Mouse (Mus musculus) limb, embryonic 15.5 days (tissue): Measurements from ENCODE around the gene Mast4. TPM values are rescaled to one million over a fixed set of nuclear protein-coding genes. Genes with fewer than 3 reads are reported as not detected.

Source experiments
- ATAC-seq: fragments of 200-750 bp; cut with Nextera tagmentation; 2 replicates; pipeline ENCODE4 v1.8.0; 2017; ENCODE audit warnings: low read depth, moderate TSS enrichment; ENCODE audit not compliant: insufficient number of reproducible peaks, low FRiP score, low TSS enrichment
- H3K27ac ChIP-seq: fragments of 300-500 bp; sonication (generic); 2 replicates; pipeline ENCODE4 v1.5.1; 2015; ENCODE audit warnings: moderate library complexity, mild to moderate bottlenecking, inconsistent platforms
- H3K27me3 ChIP-seq: fragments of 300-500 bp; sonication (generic); 2 replicates; pipeline ENCODE4 v1.6.1; 2015; ENCODE audit warnings: inconsistent platforms
- H3K36me3 ChIP-seq: fragments of 300-500 bp; sonication (generic); 2 replicates; pipeline ENCODE4 v1.6.1; 2015; ENCODE audit warnings: inconsistent platforms
- H3K4me1 ChIP-seq: fragments of 300-500 bp; sonication (generic); 2 replicates; pipeline ENCODE4 v1.6.1; 2015; ENCODE audit warnings: inconsistent platforms
- H3K4me2 ChIP-seq: fragments of 300-500 bp; sonication (generic); 2 replicates; pipeline ENCODE4 v1.6.1; 2015; ENCODE audit warnings: mild to moderate bottlenecking, inconsistent platforms
- H3K4me3 ChIP-seq: fragments of 300-500 bp; sonication (generic); 2 replicates; pipeline ENCODE4 v1.5.1; 2015; ENCODE audit warnings: mild to moderate bottlenecking, inconsistent platforms
- H3K9ac ChIP-seq: fragments of 300-500 bp; sonication (generic); 2 replicates; pipeline ENCODE4 v1.6.1; 2015; ENCODE audit warnings: inconsistent platforms
- H3K9me3 ChIP-seq: fragments of 300-500 bp; sonication (generic); 2 replicates; pipeline ENCODE4 v1.6.1; 2016; ENCODE audit warnings: inconsistent platforms
- WGBS: fragments of 180-500 bp; shearing (Covaris S2); methylation state at CpG from one replicate; pipeline ENCODE4 v1.1.7; 2015; 5-methylcytosine and 5-hydroxymethylcytosine counted together
- polyA plus RNA-seq: library from polyadenylated mRNA; unstranded; fragments of >200 nt; fragmentation: Nextera tagmentation; extraction: Ambion mirVana; gene quantifications from 2 replicates; pipeline ENCODE4 v1.2.1, GENCODE M21; 2015

Mast4 gene
- polyA plus RNA-seq, 1 experiment from 2014 or later, result 26.3 TPM

GRCm38 (mm10) chr13:102887534-102887933 lies 446.8 kb downstream of the Mast4 start:
- Histone ChIP-seq H3K9me3 (no peaks in the 10 kb centered on the region), H3K27me3 (no peaks in the 10 kb centered on the region), H3K27ac (no peak overlapping the region), H3K4me3 (no peak overlapping the region), H3K4me2 (no peak overlapping the region), H3K4me1 (peaks cover 5% of the 10 kb centered on the region; the same call in 1 of the 2 replicates), H3K36me3 (no peaks in the 10 kb centered on the region), H3K9ac (no peak overlapping the region)
- WGBS, result 95% methylated on average over 13 of the region's 13 CpGs
- no peak for ATAC-seq

DNA sequence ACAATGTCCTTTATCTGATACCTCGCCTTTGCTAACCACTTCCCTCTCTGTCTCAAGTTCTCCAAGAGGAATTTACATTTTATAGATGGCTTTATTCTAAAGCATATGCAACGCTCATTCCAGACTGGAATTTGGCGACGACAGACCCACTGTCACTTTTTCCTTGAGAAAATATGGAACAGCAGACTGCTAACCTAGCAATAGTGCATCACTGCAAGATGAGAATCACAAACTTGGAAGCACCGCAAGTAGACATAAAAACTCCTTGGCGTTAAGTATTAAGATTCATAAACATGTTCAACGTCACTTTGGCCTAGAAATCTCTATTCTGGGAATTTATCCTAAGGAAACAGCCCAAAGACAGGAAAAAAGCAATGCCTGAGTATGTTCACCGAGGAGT lies 447.5 kb downstream of the Mast4 start:
- no peaks in the 10 kb centered on the region for H3K36me3 ChIP-seq
- H3K4me2 ChIP-seq, result no peak overlapping the region
- no peaks in the 10 kb centered on the region for H3K9me3 ChIP-seq
- no peak overlapping the region for H3K27ac ChIP-seq
- peaks cover 5% of the 10 kb centered on the region; the same call in 1 of the 2 replicates for H3K4me1 ChIP-seq
- no peak overlapping the region for H3K9ac ChIP-seq
- H3K4me3 ChIP-seq, result no peak overlapping the region
- no peaks in the 10 kb centered on the region for H3K27me3 ChIP-seq
- WGBS, result 56% methylated on average over 8 of the region's 8 CpGs
- ATAC-seq, result no peak

DNA sequence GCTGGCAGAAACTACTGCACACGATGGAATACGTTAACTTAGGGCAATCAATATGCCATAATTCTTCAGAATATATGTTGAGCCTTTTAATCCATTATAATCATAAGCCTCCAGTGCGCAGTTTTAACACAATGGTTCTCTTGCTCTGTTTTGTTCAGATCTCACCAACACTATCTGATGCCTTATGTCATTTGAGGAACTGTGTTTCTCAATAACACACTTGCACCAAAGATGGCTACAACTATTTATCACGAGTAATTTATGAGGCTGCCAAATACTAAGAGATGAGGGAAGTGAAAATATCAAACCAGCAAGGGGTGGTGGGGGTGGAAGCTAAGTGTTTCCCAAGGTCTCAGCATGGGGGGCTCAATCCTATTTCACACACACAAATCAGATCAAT lies 448.1 kb downstream of the Mast4 start:
- Histone ChIP-seq H3K4me2 (no peak overlapping the region), H3K36me3 (no peaks in the 10 kb centered on the region), H3K27me3 (no peaks in the 10 kb centered on the region), H3K27ac (no peak overlapping the region), H3K4me3 (no peak overlapping the region), H3K4me1 (peaks cover 5% of the 10 kb centered on the region; the same call in 1 of the 2 replicates), H3K9ac (no peak overlapping the region), H3K9me3 (no peaks in the 10 kb centered on the region)
- no peak for ATAC-seq
- WGBS, result 82% methylated on average over 4 of the region's 4 CpGs

- no peak overlapping the region for H3K9ac ChIP-seq
- H3K27me3 ChIP-seq, result no peaks in the 10 kb centered on the region
- no peaks in the 10 kb centered on the region for H3K36me3 ChIP-seq
- no peak overlapping the region for H3K27ac ChIP-seq
- no peak overlapping the region for H3K4me2 ChIP-seq
- 85% methylated on average over 7 of the region's 7 CpGs for WGBS
- H3K4me1 ChIP-seq, result peaks cover 12% of the 10 kb centered on the region; the same call in 1 of the 2 replicates
- ATAC-seq, result no peak
- no peak overlapping the region for H3K4me3 ChIP-seq
- no peaks in the 10 kb centered on the region for H3K9me3 ChIP-seq
Measured at GRCm38 (mm10) chr13:102880381-102881076, 453.8 kb downstream of the Mast4 start.

- Histone ChIP-seq H3K4me3 (no peak overlapping the region), H3K27ac (no peak overlapping the region), H3K9ac (no peak overlapping the region), H3K36me3 (no peaks in the 10 kb centered on the region), H3K27me3 (no peaks in the 10 kb centered on the region), H3K9me3 (no peaks in the 10 kb centered on the region), H3K4me2 (no peak overlapping the region), H3K4me1 (peaks cover 21% of the 10 kb centered on the region)
- no peak for ATAC-seq
- WGBS, result 59% methylated on average over 6 of the region's 6 CpGs
Measured at GRCm38 (mm10) chr13:102878631-102879030, 455.7 kb downstream of the Mast4 start.

DNA sequence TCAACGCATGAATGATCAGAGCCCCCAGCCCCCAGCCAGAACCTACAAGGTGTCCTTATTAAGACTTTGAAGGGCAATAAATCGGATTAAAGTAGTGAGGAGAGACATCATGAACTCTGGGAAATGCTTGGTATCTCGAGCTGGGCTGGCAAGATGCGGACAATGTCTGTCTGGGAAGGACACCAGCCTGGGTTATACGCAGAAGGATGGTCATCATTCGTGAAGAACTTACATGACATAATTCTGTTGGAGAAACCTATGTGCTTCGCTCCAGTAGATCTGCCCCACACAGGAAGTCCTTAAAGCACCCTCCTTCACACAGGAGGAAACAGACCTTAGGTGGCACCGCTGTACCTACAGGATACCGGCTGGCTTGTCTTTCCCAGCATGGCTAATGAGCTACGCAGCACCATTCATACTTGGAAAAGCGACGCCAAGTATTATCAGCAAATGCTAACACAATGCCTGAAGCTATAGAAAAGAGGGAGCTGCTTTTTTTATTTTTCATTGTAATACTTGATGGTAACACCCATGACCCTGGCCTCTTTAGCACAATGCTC lies 456.5 kb downstream of the Mast4 start:
- Histone ChIP-seq H3K36me3 (no peaks in the 10 kb centered on the region), H3K4me1 (peaks cover 26% of the 10 kb centered on the region), H3K27ac (no peak overlapping the region), H3K4me2 (no peak overlapping the region), H3K9me3 (no peaks in the 10 kb centered on the region), H3K9ac (no peak overlapping the region), H3K4me3 (no peak overlapping the region), H3K27me3 (no peaks in the 10 kb centered on the region)
- ATAC-seq, result no peak
- 84% methylated on average over 12 of the region's 12 CpGs for WGBS

DNA sequence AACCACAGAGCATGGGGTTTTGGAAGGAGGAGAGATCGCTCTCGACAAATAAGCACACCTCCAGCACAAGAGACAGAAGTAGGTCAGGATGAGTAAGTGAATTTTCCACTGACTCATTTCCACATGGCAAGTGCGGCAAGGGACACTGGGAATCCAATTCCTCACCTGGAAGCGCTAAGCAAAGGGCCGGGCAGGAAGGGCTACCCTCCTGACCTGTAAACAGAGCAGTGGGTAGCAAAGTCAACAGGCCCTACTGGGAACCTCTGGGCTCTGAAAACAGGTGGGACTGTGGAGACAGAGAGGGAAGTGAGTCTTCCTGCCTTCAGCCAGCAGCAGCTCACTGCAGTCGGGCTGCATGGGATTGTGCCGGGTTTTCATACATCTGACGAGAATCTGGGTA lies 457.1 kb downstream of the Mast4 start:
- Histone ChIP-seq H3K27me3 (no peaks in the 10 kb centered on the region), H3K4me2 (no peak overlapping the region), H3K4me3 (no peak overlapping the region), H3K9me3 (no peaks in the 10 kb centered on the region), H3K4me1 (peaks cover 26% of the 10 kb centered on the region), H3K9ac (no peak overlapping the region), H3K36me3 (no peaks in the 10 kb centered on the region), H3K27ac (no peak overlapping the region)
- 71% methylated on average over 8 of the region's 8 CpGs for WGBS
- ATAC-seq, result no peak

GRCm38 (mm10) chr13:102875520-102875919 lies 458.8 kb downstream of the Mast4 start:
- Histone ChIP-seq H3K4me3 (no peak overlapping the region), H3K4me1 (peaks cover 26% of the 10 kb centered on the region), H3K27ac (no peak overlapping the region), H3K9ac (no peak overlapping the region), H3K4me2 (no peak overlapping the region), H3K27me3 (no peaks in the 10 kb centered on the region), H3K36me3 (no peaks in the 10 kb centered on the region), H3K9me3 (no peaks in the 10 kb centered on the region)
- 62% methylated on average over 8 of the region's 8 CpGs for WGBS
- no peak for ATAC-seq

- Histone ChIP-seq H3K36me3 (no peaks in the 10 kb centered on the region), H3K4me3 (no peak overlapping the region), H3K27me3 (no peaks in the 10 kb centered on the region), H3K9ac (no peak overlapping the region), H3K27ac (peak overlapping the region; percentile 7; the same call in 1 of the 2 replicates), H3K4me2 (no peak overlapping the region), H3K4me1 (peaks cover 26% of the 10 kb centered on the region), H3K9me3 (no peaks in the 10 kb centered on the region)
- 57% methylated on average over 3 of the region's 3 CpGs for WGBS
- no peak for ATAC-seq
Measured at GRCm38 (mm10) chr13:102875144-102875476, 459.2 kb downstream of the Mast4 start.

- no peaks in the 10 kb centered on the region for H3K27me3 ChIP-seq
- H3K4me3 ChIP-seq, result no peak overlapping the region
- no peak overlapping the region for H3K4me2 ChIP-seq
- no peak overlapping the region for H3K9ac ChIP-seq
- no peaks in the 10 kb centered on the region for H3K9me3 ChIP-seq
- H3K27ac ChIP-seq, result peak overlapping the region; percentile 7; the same call in 1 of the 2 replicates
- no peak for ATAC-seq
- WGBS, result 76% methylated on average over 14 of the region's 14 CpGs
- peaks cover 26% of the 10 kb centered on the region for H3K4me1 ChIP-seq
- no peaks in the 10 kb centered on the region for H3K36me3 ChIP-seq
Measured at GRCm38 (mm10) chr13:102874465-102875143, 459.7 kb downstream of the Mast4 start.

DNA sequence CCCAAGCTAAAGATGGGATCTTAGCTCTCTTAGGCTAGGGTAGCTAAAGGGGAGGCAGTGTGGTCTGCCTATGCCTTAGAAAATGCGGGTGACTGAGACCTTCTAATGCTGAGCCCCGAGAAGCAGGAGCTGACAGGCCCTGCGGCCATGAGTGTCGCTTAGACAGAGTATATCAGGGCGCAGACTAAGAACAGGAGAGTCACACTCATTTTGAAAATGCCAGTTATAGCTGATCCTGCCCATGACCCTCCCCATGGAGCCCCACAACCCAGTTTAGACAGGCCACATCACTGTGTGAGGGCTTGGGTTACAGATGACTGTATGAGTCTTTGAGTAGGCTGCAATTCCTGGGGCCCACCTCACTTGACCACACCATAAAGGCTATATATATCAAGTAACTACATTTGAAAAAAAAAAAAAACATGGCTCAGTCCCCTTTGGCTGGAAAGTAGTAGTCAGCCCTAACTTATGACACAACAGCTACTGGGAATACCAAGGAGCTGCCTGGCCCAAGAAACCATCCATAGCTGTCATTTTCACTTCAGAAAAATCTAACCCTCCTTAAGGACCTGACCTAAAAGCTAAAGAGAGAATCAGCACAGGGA lies 460.8 kb downstream of the Mast4 start:
- Histone ChIP-seq H3K9ac (no peak overlapping the region), H3K4me2 (no peak overlapping the region), H3K9me3 (no peaks in the 10 kb centered on the region), H3K4me1 (peaks cover 23% of the 10 kb centered on the region), H3K27ac (no peak overlapping the region), H3K4me3 (no peak overlapping the region), H3K36me3 (no peaks in the 10 kb centered on the region), H3K27me3 (no peaks in the 10 kb centered on the region)
- ATAC-seq, result no peak
- 92% methylated on average over 5 of the region's 5 CpGs for WGBS
